Mouse (Mus musculus): Measurements from ENCODE around the gene Ublcp1. TPM values are rescaled to one million over a fixed set of nuclear protein-coding genes. Genes with fewer than 3 reads are reported as not detected.
"Not testable (repeated sequence)": the region's sequence is repeated elsewhere in the genome, so short reads cannot be mapped to it uniquely, and the experiment has no call there.

The Ublcp1 gene
- polyA plus RNA-seq, 3 experiments from 2014 or later = 41.8 to 44.1 (median 43.3) TPM

DNA sequence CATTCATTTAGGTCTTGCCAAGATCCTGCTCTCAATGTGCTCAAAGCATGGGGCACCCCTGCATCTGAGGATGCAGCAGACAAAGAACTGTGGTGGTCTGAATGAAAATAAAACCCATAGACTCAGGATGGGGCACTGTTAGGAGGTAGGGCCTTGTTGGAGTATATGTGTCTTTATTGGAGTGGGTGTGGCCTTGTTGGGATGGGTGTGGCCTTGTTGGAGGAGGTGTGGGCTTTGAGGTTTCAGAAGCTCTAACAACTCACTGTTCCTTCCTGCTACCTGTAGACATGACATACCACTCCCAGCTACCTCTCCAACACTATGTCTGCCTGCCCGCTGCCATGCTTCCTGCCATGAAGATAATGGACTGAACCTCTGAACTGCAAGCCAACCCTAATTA, 18.8 kb upstream of the Ublcp1 start:
- ATAC-seq = no peak

- no peak for ATAC-seq
Measured at GRCm38 (mm10) chr11:44485089-44485736, 14.9 kb upstream of the Ublcp1 start.

DNA sequence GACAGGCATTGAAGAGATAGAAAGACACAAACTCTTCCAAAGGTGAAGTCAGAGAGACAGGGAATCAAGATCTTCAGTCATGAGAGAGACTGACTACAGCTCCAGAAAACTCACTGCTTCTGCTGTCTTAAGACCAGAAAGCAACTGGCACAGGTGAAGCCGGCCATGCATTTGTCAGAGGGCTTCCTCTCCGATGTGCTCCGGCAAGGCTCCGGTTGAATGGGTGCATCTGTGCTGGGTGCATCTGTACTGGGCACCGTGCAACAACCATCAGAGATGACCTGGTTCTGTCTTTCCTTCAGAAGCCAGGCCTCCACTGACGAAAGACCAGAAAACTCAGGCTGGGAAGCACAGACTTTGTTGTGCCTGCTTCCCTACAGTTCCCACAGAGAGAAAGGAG, 9.9 kb upstream of the Ublcp1 start:
- no peak for ATAC-seq

GRCm38 (mm10) chr11:44478382-44478781, 8.1 kb upstream of the Ublcp1 start:
- ATAC-seq = no peak

DNA sequence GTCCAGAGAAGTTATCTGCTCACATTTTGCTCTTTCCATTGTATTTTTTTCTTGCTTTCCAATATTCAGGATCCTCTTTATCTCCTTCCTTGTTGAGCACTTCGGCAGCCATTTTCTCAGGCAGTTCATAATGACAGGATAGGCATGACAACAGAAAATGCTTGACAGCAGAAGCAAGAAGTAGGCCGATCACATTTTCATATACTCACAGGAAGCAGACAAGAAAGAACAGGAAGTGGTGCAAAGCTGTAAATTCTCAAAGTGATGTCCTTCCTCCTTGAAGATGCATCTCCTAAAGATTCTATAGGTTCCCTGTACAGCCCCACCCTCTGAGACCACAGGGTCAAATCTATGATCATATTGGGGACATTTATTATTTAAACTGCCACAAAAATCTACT, 6.1 kb upstream of the Ublcp1 start:
- ATAC-seq = peak; percentile 67

DNA sequence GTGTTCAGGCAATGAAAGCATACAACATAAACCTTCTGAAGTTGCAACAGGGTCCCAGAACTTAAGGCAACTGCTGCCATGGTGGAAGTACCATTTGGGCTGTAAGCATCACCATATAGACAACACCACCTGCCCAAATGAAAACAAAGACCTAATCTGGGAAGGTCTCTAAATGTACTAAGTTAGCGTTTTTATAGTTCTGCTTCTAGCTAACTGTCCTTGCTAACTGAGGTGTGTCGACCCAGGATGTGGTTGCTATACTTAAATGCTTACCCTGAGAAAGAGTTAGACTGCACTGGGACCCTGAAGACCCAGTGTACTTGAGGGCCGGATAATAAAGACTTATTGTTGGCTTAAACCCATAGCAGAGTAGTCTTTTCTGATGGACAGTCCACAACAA, 5.2 kb upstream of the Ublcp1 start:
- no peak for ATAC-seq

GRCm38 (mm10) chr11:44471337-44471995, 1.2 kb upstream of the Ublcp1 start:
- ATAC-seq = no peak

- peak; percentile 55 for ATAC-seq
Measured at GRCm38 (mm10) chr11:44469646-44470431, 459 bp downstream of the Ublcp1 start.

DNA sequence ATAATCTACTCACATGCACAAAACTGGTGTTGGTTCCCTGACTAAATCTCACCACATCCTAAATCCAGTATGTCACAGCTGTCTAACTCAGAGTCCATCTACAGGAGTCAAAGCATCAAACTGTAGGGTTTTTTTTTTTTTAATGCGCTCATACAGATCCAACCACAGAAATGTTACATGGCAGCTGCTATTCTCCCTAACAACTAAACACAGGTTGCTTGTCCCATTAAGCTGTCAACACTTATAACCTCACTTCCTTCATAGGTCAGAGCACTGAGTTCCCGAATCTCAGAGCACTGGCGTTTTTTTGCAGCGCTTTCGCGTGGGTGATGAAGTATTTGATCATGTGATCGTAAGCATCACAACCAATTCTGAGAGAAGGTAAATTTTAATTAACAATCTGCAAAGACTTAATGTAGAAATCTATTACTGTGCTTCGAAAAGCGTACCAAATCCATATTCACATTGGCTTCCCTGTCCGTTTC, 1.9 kb downstream of the Ublcp1 start:
- ATAC-seq = no peak

DNA sequence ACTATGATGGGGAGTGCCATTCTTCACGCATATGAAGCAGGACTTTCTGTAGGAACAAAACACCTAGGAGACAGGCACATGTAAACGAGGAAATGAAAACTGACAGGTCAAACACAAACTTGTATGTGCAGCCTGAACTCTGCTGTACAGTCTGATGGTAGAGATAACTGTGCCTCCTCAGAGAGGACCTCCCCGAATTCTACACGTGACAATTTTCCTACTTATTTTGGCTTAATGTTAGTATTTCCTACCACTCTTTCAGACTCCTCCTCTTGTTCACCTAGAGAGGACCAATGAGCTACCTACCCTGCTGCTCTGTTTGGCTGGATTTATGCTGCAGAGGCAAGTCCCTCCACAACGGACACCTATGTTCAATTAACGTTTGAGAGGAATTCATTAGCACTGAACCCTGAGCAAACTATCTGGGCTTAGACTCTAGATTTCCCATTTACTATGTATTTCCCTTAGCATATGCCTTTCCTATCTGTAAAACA, 3.3 kb downstream of the Ublcp1 start:
- ATAC-seq = no peak

DNA sequence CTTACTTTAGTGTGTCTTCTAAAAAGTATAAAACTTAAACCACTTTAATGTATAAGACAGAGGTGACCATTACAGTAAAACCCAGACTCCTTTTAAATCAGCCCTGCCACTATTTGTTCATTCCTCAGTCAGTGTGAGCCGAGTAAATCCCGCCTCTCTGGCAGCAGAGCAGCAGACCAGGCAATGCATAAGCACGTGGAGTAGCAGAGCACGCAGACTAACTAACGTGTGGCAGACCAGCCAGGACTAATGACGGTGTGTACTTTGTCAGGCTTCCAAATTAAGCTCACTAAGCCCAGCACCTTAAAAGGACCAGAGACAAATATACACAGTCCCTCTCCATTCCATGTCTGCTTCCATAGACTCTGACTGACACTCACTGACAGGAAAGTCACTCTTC, 8.8 kb downstream of the Ublcp1 start:
- no peak for ATAC-seq

DNA sequence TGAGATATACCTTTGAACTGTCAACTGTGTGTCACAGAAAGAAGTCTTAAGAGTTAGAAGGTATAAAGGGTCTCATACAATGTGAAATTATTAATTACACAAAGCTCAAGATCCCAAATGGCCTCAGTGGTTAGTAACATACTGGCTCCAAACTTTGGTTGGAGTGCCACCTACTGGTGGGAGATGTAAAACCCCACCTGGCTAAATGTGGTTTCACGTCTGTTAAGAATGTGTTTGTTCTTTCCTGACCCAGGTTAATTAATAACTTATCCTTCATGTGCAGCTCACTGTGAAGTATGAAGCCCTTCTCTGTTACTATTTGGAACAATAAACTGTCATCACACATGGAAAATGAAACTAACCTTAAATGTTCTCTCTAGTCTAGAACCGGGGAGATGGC, 16.9 kb downstream of the Ublcp1 start:
- ATAC-seq = peak; percentile 52

DNA sequence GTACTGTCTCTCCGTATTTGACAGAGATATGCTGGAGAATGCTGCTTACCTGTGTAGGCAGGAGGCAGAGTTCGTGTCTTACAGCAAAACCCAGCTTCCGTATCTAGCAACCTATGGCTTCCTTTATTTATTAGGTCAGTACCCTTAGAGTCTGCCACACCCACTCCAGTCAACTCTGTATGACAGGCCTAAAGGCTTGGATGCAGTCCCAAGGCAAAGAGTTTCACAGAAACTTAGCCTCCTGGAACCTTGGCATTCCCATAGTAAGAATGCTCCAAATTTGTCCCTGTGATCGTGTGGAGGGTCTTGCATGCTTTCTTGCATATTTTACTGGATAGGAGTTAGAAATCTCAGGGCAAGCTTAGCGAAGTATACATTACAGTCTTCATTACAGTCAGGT, 18.3 kb downstream of the Ublcp1 start:
- not testable (repeated sequence) for ATAC-seq

DNA sequence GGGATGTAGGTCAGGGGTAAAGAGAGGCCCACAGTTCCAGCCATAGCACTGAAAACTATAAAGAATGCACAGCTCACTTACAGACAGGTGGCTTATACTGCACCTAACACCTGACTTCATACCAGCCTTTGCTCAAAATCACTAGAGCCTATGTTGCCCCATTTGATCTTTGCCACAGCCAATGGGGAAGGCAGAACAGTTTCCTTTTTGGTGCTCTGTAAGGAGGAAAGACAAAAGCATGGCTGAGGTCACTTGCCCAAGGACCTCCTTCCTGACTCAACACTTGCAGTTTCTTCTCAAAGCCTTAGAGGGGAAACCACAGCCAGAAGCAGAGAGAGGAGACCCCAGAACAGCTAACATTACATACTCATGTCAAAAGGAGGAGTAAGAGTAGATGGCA, 19.3 kb downstream of the Ublcp1 start:
- ATAC-seq = no peak

GRCm38 (mm10) chr11:44437786-44438185, 32.5 kb downstream of the Ublcp1 start:
- no peak for ATAC-seq

- ATAC-seq = no peak
Measured at GRCm38 (mm10) chr11:44430036-44430435, 40.3 kb downstream of the Ublcp1 start.

DNA sequence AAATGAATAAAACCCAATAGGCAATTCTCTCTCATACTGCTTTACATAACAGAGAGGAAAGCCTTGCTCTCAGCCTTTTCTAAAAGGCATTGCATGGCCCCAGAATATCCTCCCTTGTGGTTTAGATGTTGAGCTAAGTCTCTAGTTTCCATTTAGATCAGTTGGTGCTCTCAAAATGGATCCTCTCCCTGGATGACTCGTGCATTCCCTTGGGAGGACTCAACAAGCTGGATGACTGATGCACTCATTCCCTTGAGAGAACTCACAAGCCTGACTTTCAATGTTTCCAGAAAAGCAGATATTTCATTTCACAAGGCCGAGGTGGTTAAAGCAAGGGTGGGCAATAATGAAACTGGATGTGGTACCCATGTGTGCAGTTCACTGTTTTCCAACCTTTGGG, 42.3 kb downstream of the Ublcp1 start:
- ATAC-seq = no peak

GRCm38 (mm10) chr11:44425626-44426025, 44.7 kb downstream of the Ublcp1 start:
- no peak for ATAC-seq

DNA sequence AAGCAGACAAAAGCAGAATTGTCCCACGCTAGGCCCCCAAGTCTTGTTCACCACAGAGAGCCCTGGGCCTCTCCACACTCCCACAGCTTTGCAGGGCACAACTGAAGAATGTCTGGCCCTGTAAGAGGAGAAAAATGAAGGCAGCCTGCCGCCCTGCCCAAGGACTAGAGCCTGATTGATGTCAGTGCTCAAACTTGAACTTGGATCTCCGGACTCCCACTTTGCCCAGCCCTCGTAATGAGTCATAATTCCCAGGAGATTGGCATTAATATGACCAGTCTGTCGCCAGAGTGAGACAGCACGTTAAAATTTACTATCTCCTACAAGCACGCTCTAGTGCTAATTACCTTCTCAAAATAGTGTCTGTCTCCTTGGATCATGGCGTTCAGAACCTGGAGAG, 45.3 kb downstream of the Ublcp1 start:
- ATAC-seq = no peak

GRCm38 (mm10) chr11:44423955-44424354, 46.3 kb downstream of the Ublcp1 start:
- ATAC-seq = no peak

DNA sequence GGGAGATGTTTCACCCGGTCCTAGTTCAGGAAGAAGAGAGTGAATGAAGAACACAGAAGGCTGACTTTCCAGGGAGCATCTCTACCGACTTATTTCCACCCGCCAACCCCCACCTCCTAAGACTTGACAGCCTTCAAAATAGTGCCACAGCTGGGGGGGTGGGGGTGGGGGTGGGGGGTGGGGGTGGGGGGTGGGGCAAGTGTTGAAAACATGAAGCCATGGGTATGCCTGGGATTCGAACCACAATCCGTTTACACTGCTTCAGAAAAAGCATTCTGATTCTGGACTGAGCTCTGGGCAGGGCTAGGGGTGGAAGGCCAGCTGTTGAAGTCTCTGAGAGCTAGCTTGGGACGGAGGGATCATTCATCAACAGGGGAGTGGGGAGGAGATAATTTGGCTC, 47.0 kb downstream of the Ublcp1 start:
- no peak for ATAC-seq

GRCm38 (mm10) chr11:44422337-44423111, 47.8 kb downstream of the Ublcp1 start:
- ATAC-seq = no peak

- no peak for ATAC-seq
Measured at GRCm38 (mm10) chr11:44417403-44417802, 52.9 kb downstream of the Ublcp1 start.
